In genomic region chr2:126192129-126192528, GRCm38 (mm10) we compare ENCODE assay signal across 28 mouse cellular contexts. TPM values are rescaled to one million over a fixed set of nuclear protein-coding genes. Genes with fewer than 3 reads are reported as not detected.
DNase-seq lines count a peak whose midpoint lies in the region; ATAC-seq and TF ChIP-seq lines count a peak whose summit lies in the region.
"Had no signal": no experiment of that assay in that cellular context is flagged by ENCODE, and none has a peak within 500 bp of the region (broad histone marks: within the 10 kb centered on the region; RNA-seq: fewer than 3 reads in every experiment).

No protein-coding gene starts in this region.

- no peaks in the 10 kb centered on the region for H3K9me3 ChIP-seq in liver, embryonic 13.5 days (replicated peaks)
- no peaks in the 10 kb centered on the region for H3K9me3 ChIP-seq in liver, postnatal 0 days (ENCODE audit: low read length)
- H3K9me3 ChIP-seq: embryonic facial prominence, embryonic 13.5 days; embryonic facial prominence, embryonic 15.5 days; forebrain, embryonic 10.5 days; forebrain, embryonic 12.5 days had no signal

- peaks cover 6% of the 10 kb centered on the region for H3K4me1 ChIP-seq in liver, embryonic 13.5 days (replicated peaks)
- no peaks in the 10 kb centered on the region for H3K4me1 ChIP-seq in liver, postnatal 0 days (ENCODE audit: insufficient read depth)
- H3K4me1 ChIP-seq: embryonic facial prominence, embryonic 15.5 days; forebrain, embryonic 10.5 days; forebrain, embryonic 12.5 days had no signal

- DNase-seq in liver, embryonic 13.5 days, result no peak
- no peak for DNase-seq in liver, postnatal 0 days
- no peak for DNase-seq in lung, postnatal 4 days
- DNase-seq: adrenal gland, adult 2 months; adrenal gland, postnatal 10 days; adrenal gland, postnatal 25 days; cerebellum, adult 11 months; cerebellum, adult 18-20 months; cerebellum, adult 8-10 months; cerebellum, adult 9-11 months; cerebellum, postnatal 14 days; cerebellum, postnatal 36 days; embryo, embryonic 11 days had no signal

- 0 out of 2 replicates have a peak, but pooled peaks have one; percentile 34 for ATAC-seq in liver, embryonic 13.5 days (ENCODE audit: low read depth)
- ATAC-seq in liver, postnatal 0 days, result no peak
- 0 out of 2 replicates have a peak, but pooled peaks have one; percentile 52 for ATAC-seq in erythroblast, adult 5-6 weeks (replicated peaks; ENCODE audit: low FRiP score, poor library complexity, severe bottlenecking)
- peak; percentile 57; the same call in 1 of the 2 replicates for ATAC-seq in erythroid progenitor cell, adult 5-6 weeks (replicated peaks; ENCODE audit: low FRiP score, poor library complexity, severe bottlenecking)
- ATAC-seq: forebrain, embryonic 14.5 days; forebrain, embryonic 16.5 days had no signal

- no peak for TF ChIP-seq EP300 in liver, postnatal 0 days (IDR thresholded peaks at IDR 0.05; ENCODE audit: low read depth)

- WGBS in liver, embryonic 13.5 days (ENCODE audit: insufficient replicate concordance), result 65% methylated on average over 2 of the region's 2 CpGs
- WGBS in liver, postnatal 0 days (ENCODE audit: insufficient replicate concordance), result 67% methylated on average over 2 of the region's 2 CpGs

- H3K27ac ChIP-seq in liver, embryonic 13.5 days, result no peak overlapping the region
- H3K27ac ChIP-seq in liver, postnatal 0 days (ENCODE audit: low read depth), result no peak overlapping the region
- H3K27ac ChIP-seq: embryonic facial prominence, embryonic 13.5 days; embryonic facial prominence, embryonic 15.5 days; forebrain, embryonic 10.5 days; forebrain, embryonic 12.5 days had no signal

- H3K4me2 ChIP-seq in liver, embryonic 13.5 days, result no peak overlapping the region
- H3K4me2 ChIP-seq in liver, postnatal 0 days (ENCODE audit: low read depth, low read length), result no peak overlapping the region
- H3K4me2 ChIP-seq: embryonic facial prominence, embryonic 13.5 days; embryonic facial prominence, embryonic 15.5 days; forebrain, embryonic 12.5 days had no signal

- no peaks in the 10 kb centered on the region for H3K27me3 ChIP-seq in liver, embryonic 13.5 days
- no peaks in the 10 kb centered on the region for H3K27me3 ChIP-seq in liver, postnatal 0 days (ENCODE audit: insufficient read depth, low read length)
- H3K27me3 ChIP-seq: embryonic facial prominence, embryonic 13.5 days; embryonic facial prominence, embryonic 15.5 days; forebrain, embryonic 12.5 days had no signal

- H3K9ac ChIP-seq in liver, embryonic 13.5 days, result no peak overlapping the region
- H3K9ac ChIP-seq in liver, postnatal 0 days (replicated peaks), result no peak overlapping the region
- H3K9ac ChIP-seq: embryonic facial prominence, embryonic 13.5 days; embryonic facial prominence, embryonic 15.5 days; forebrain, embryonic 12.5 days had no signal

- H3K4me3 ChIP-seq in liver, embryonic 13.5 days (replicated peaks), result no peak overlapping the region
- no peak overlapping the region for H3K4me3 ChIP-seq in liver, postnatal 0 days (ENCODE audit: low read depth, low read length)
- H3K4me3 ChIP-seq: embryonic facial prominence, embryonic 13.5 days; embryonic facial prominence, embryonic 15.5 days; forebrain, embryonic 10.5 days; forebrain, embryonic 12.5 days had no signal

- H3K36me3 ChIP-seq in liver, embryonic 13.5 days, result no peaks in the 10 kb centered on the region
- no peaks in the 10 kb centered on the region for H3K36me3 ChIP-seq in liver, postnatal 0 days (replicated peaks; ENCODE audit: insufficient read depth, low read length)
- H3K36me3 ChIP-seq: embryonic facial prominence, embryonic 13.5 days; embryonic facial prominence, embryonic 15.5 days; forebrain, embryonic 10.5 days; forebrain, embryonic 12.5 days had no signal

- no peak for TF ChIP-seq CTCF in liver, postnatal 0 days (IDR thresholded peaks at IDR 0.05; ENCODE audit: low read depth)

RNA-seq across cellular contexts. Expression of gene Gm17555, which starts 22.8 kb away (rescaled TPM):
- not detected in 2 replicates for polyA plus RNA-seq in liver, embryonic 13.5 days (2015; fragmentation: Nextera tagmentation; extraction: Ambion mirVana)
- not detected in 2 replicates for polyA plus RNA-seq in liver, postnatal 0 days (2015; fragmentation: Nextera tagmentation; extraction: Ambion mirVana)
- not detected in 2 replicates for total RNA-seq in erythroblast, adult 5-6 weeks (2015; ENCODE audit: low replicate concordance)
- total RNA-seq in erythroblast, adult 5-6 weeks (2017; ENCODE audit: low replicate concordance), result not detected in 2 replicates
- not detected in 2 replicates for total RNA-seq in erythroid progenitor cell, adult 5-6 weeks (2015; ENCODE audit: low replicate concordance)
- not detected in 2 replicates for total RNA-seq in erythroid progenitor cell, adult 5-6 weeks (2017; ENCODE audit: low replicate concordance)
- total RNA-seq: adrenal gland, adult 2 months; adrenal gland, postnatal 10 days; adrenal gland, postnatal 25 days; adrenal gland, postnatal 4 days; ES-E14; MEL had no signal
- polyA plus RNA-seq: adrenal gland, adult 2 months; brain, embryonic 14.5 days; C2C12; embryonic facial prominence, embryonic 11.5 days; embryonic facial prominence, embryonic 13.5 days; embryonic facial prominence, embryonic 15.5 days; forebrain, embryonic 10.5 days; forebrain, embryonic 12.5 days; forebrain, embryonic 14.5 days had no signal

RNA-seq across cellular contexts. Expression of gene Dtwd1, which starts 40.2 kb away (rescaled TPM):
- polyA plus RNA-seq in liver, embryonic 13.5 days (2015; fragmentation: Nextera tagmentation; extraction: Ambion mirVana), result 28.5 and 30.0 TPM in 2 replicates
- 16.7 and 16.9 TPM in 2 replicates for polyA plus RNA-seq in liver, postnatal 0 days (2015; fragmentation: Nextera tagmentation; extraction: Ambion mirVana)
- 10.4 and 12.3 TPM in 2 replicates for total RNA-seq in erythroblast, adult 5-6 weeks (2015; ENCODE audit: low replicate concordance)
- total RNA-seq in erythroblast, adult 5-6 weeks (2017; ENCODE audit: low replicate concordance), result 4.3 and 7.7 TPM in 2 replicates
- total RNA-seq in erythroid progenitor cell, adult 5-6 weeks (2015; ENCODE audit: low replicate concordance), result 22.3 and 24.7 TPM in 2 replicates
- total RNA-seq in erythroid progenitor cell, adult 5-6 weeks (2017; ENCODE audit: low replicate concordance), result 6.7 and 7.4 TPM in 2 replicates

RNA-seq across cellular contexts. Expression of gene Fam227b, which starts 40.3 kb away (rescaled TPM):
- not detected in 2 replicates for polyA plus RNA-seq in liver, embryonic 13.5 days (2015; fragmentation: Nextera tagmentation; extraction: Ambion mirVana)
- not detected in 2 replicates for polyA plus RNA-seq in liver, postnatal 0 days (2015; fragmentation: Nextera tagmentation; extraction: Ambion mirVana)
- not detected in 2 replicates for total RNA-seq in erythroblast, adult 5-6 weeks (2015; ENCODE audit: low replicate concordance)
- total RNA-seq in erythroblast, adult 5-6 weeks (2017; ENCODE audit: low replicate concordance), result not detected in 2 replicates
- not detected in 2 replicates for total RNA-seq in erythroid progenitor cell, adult 5-6 weeks (2015; ENCODE audit: low replicate concordance)
- total RNA-seq in erythroid progenitor cell, adult 5-6 weeks (2017; ENCODE audit: low replicate concordance), result not detected in 2 replicates
- total RNA-seq: adrenal gland, postnatal 10 days; adrenal gland, postnatal 25 days; adrenal gland, postnatal 4 days; common myeloid progenitor, adult 5-6 weeks; ES-E14; MEL had no signal
- polyA plus RNA-seq: adrenal gland, adult 2 months; brain, embryonic 14.5 days; C2C12; embryonic facial prominence, embryonic 11.5 days; embryonic facial prominence, embryonic 13.5 days; embryonic facial prominence, embryonic 15.5 days; forebrain, embryonic 10.5 days; forebrain, embryonic 12.5 days; forebrain, embryonic 14.5 days; forebrain, embryonic 16.5 days had no signal
